Comparison of ENCODE assay signal across 12 mouse cellular contexts in genomic region chr10:68112983-68113382, GRCm38 (mm10).
DNase-seq lines count a peak whose midpoint lies in the region; ATAC-seq lines count a peak whose summit lies in the region.
"Had no signal": no experiment of that assay in that cellular context is flagged by ENCODE, and none has a peak within 500 bp of the region (broad histone marks: within the 10 kb centered on the region; RNA-seq: fewer than 3 reads in every experiment).

No protein-coding gene starts in this region.

- no peak overlapping the region for H3K4me3 ChIP-seq in hindbrain, embryonic 12.5 days
- no peak overlapping the region for H3K4me3 ChIP-seq in hindbrain, embryonic 10.5 days
- no peak overlapping the region for H3K4me3 ChIP-seq in midbrain, embryonic 13.5 days (replicated peaks)
- no peak overlapping the region for H3K4me3 ChIP-seq in midbrain, embryonic 11.5 days (ENCODE audit: low read depth, low read length)
- no peak overlapping the region for H3K4me3 ChIP-seq in neural tube, embryonic 15.5 days (replicated peaks)
- H3K4me3 ChIP-seq: heart, embryonic 10.5 days; stomach, embryonic 15.5 days had no signal

- no peak overlapping the region for H3K9ac ChIP-seq in hindbrain, embryonic 12.5 days
- H3K9ac ChIP-seq in midbrain, embryonic 13.5 days (replicated peaks): no peak overlapping the region
- H3K9ac ChIP-seq in midbrain, embryonic 11.5 days (ENCODE audit: low read length): no peak overlapping the region
- no peak overlapping the region for H3K9ac ChIP-seq in neural tube, embryonic 15.5 days (replicated peaks)
- H3K9ac ChIP-seq: stomach, embryonic 15.5 days had no signal

- no peaks in the 10 kb centered on the region for H3K36me3 ChIP-seq in hindbrain, embryonic 12.5 days
- peaks cover 16% of the 10 kb centered on the region for H3K36me3 ChIP-seq in hindbrain, embryonic 10.5 days
- H3K36me3 ChIP-seq in midbrain, embryonic 13.5 days: no peaks in the 10 kb centered on the region; the same call in 1 of the 2 replicates
- H3K36me3 ChIP-seq in midbrain, embryonic 11.5 days (ENCODE audit: control insufficient read depth, insufficient read depth, low read length): no peaks in the 10 kb centered on the region
- no peaks in the 10 kb centered on the region for H3K36me3 ChIP-seq in neural tube, embryonic 15.5 days

- no peak for DNase-seq in hindbrain, embryonic 10.5 days (ENCODE audit: low spot score)
- DNase-seq in midbrain, embryonic 11.5 days (ENCODE audit: low spot score, missing footprints): no peak
- DNase-seq in forelimb bud, embryonic 11.5 days (ENCODE audit: low read depth, low spot score): peak; percentile 52
- no peak for DNase-seq in gastrocnemius, adult 18-20 months (ENCODE audit: low spot score)
- DNase-seq: adrenal gland, postnatal 10 days; kidney, postnatal 36 days; thymus, postnatal 36 days had no signal

- WGBS in hindbrain, embryonic 12.5 days: 69% methylated on average over 8 of the region's 8 CpGs
- 91% methylated on average over 8 of the region's 8 CpGs for WGBS in hindbrain, embryonic 10.5 days
- WGBS in midbrain, embryonic 13.5 days: 69% methylated on average over 8 of the region's 8 CpGs
- 91% methylated on average over 8 of the region's 8 CpGs for WGBS in midbrain, embryonic 11.5 days
- WGBS in neural tube, embryonic 15.5 days: 34% methylated on average over 8 of the region's 8 CpGs

- no peak for ATAC-seq in hindbrain, embryonic 12.5 days (ENCODE audit: low FRiP score)
- ATAC-seq in midbrain, embryonic 13.5 days: no peak
- no peak for ATAC-seq in midbrain, embryonic 11.5 days (ENCODE audit: low FRiP score)
- 0 out of 2 replicates have a peak, but pooled peaks have one; percentile 40 for ATAC-seq in neural tube, embryonic 15.5 days (ENCODE audit: low FRiP score)

- peak overlapping the region; percentile 71 for H3K27ac ChIP-seq in hindbrain, embryonic 12.5 days
- no peak overlapping the region for H3K27ac ChIP-seq in hindbrain, embryonic 10.5 days
- peak overlapping the region; percentile 48 for H3K27ac ChIP-seq in midbrain, embryonic 13.5 days
- H3K27ac ChIP-seq in midbrain, embryonic 11.5 days (ENCODE audit: low read depth, low read length): no peak overlapping the region
- peak overlapping the region; percentile 56; the same call in 1 of the 2 replicates for H3K27ac ChIP-seq in neural tube, embryonic 15.5 days (replicated peaks)
- H3K27ac ChIP-seq: heart, embryonic 10.5 days; stomach, embryonic 15.5 days had no signal

- no peaks in the 10 kb centered on the region for H3K27me3 ChIP-seq in hindbrain, embryonic 12.5 days
- no peaks in the 10 kb centered on the region for H3K27me3 ChIP-seq in hindbrain, embryonic 10.5 days (ENCODE audit: insufficient read depth, poor library complexity, severe bottlenecking)
- no peaks in the 10 kb centered on the region for H3K27me3 ChIP-seq in midbrain, embryonic 13.5 days
- H3K27me3 ChIP-seq in midbrain, embryonic 11.5 days (ENCODE audit: control insufficient read depth, insufficient read depth, low read length): no peaks in the 10 kb centered on the region
- H3K27me3 ChIP-seq in neural tube, embryonic 15.5 days (replicated peaks): no peaks in the 10 kb centered on the region
- H3K27me3 ChIP-seq: stomach, embryonic 15.5 days had no signal

- H3K4me1 ChIP-seq in hindbrain, embryonic 12.5 days: no peaks in the 10 kb centered on the region
- H3K4me1 ChIP-seq in hindbrain, embryonic 10.5 days (replicated peaks): peaks cover 10% of the 10 kb centered on the region
- peaks cover 8% of the 10 kb centered on the region; the same call in 1 of the 2 replicates for H3K4me1 ChIP-seq in midbrain, embryonic 13.5 days (replicated peaks)
- no peaks in the 10 kb centered on the region for H3K4me1 ChIP-seq in midbrain, embryonic 11.5 days (ENCODE audit: control insufficient read depth, insufficient read depth, low read length)
- peaks cover 11% of the 10 kb centered on the region for H3K4me1 ChIP-seq in neural tube, embryonic 15.5 days
- H3K4me1 ChIP-seq: stomach, embryonic 15.5 days had no signal

- no peak overlapping the region for H3K4me2 ChIP-seq in hindbrain, embryonic 12.5 days (replicated peaks)
- no peak overlapping the region for H3K4me2 ChIP-seq in midbrain, embryonic 13.5 days (replicated peaks)
- no peak overlapping the region for H3K4me2 ChIP-seq in midbrain, embryonic 11.5 days
- peak overlapping the region; percentile 21; the same call in 1 of the 2 replicates for H3K4me2 ChIP-seq in neural tube, embryonic 15.5 days
- H3K4me2 ChIP-seq: stomach, embryonic 15.5 days had no signal

- no peaks in the 10 kb centered on the region for H3K9me3 ChIP-seq in hindbrain, embryonic 12.5 days (replicated peaks)
- H3K9me3 ChIP-seq in hindbrain, embryonic 10.5 days: no peaks in the 10 kb centered on the region
- H3K9me3 ChIP-seq in midbrain, embryonic 13.5 days: no peaks in the 10 kb centered on the region
- no peaks in the 10 kb centered on the region for H3K9me3 ChIP-seq in midbrain, embryonic 11.5 days (ENCODE audit: control insufficient read depth, low read length)
- H3K9me3 ChIP-seq in neural tube, embryonic 15.5 days (replicated peaks): no peaks in the 10 kb centered on the region
- H3K9me3 ChIP-seq: heart, embryonic 10.5 days; stomach, embryonic 15.5 days had no signal

Comparison
In these comparisons a context has a peak if more than half of its experiments do, and no peak if none do; other contexts are left out.
1. H3K27ac ChIP-seq: peak in hindbrain, embryonic 12.5 days (single experiment), midbrain, embryonic 13.5 days (single experiment) and neural tube, embryonic 15.5 days (single experiment); none in hindbrain, embryonic 10.5 days (single experiment) and midbrain, embryonic 11.5 days (single experiment).